Mouse (Mus musculus): ENCODE measurements at regions not wholly inside any gene's neighbourhood (a gene's known extent, or its start where the extent isn't known, plus 50 kb on each side); places are given as distances from the start of the nearest gene placed in this dataset.

GRCm38 (mm10) chr19:21118782-21119181 is 153.3 kb upstream of the Zfand5 start:
- 82% methylated on average over 4 of the region's 4 CpGs for WGBS
- no peak overlapping the region for H3K4me2 ChIP-seq (ENCODE audit: low read length)
- ATAC-seq (replicated peaks; ENCODE audit: low FRiP score, low TSS enrichment, low read depth), result no peak
- DNase-seq (ENCODE audit: low spot score), result no peak
- H3K4me1 ChIP-seq (replicated peaks; ENCODE audit: control insufficient read depth, insufficient read depth, low read length), result no peaks in the 10 kb centered on the region
- H3K9me3 ChIP-seq (ENCODE audit: control insufficient read depth, low read length), result no peaks in the 10 kb centered on the region
- no peaks in the 10 kb centered on the region for H3K36me3 ChIP-seq (ENCODE audit: control insufficient read depth, insufficient read depth, low read length)
- H3K4me3 ChIP-seq (ENCODE audit: low read depth, low read length), result no peak overlapping the region
- no peak overlapping the region for H3K9ac ChIP-seq (ENCODE audit: low read length)
- no peaks in the 10 kb centered on the region for H3K27me3 ChIP-seq (replicated peaks; ENCODE audit: control insufficient read depth, insufficient read depth, low read length)
- no peak overlapping the region for H3K27ac ChIP-seq (ENCODE audit: low read depth)

DNA sequence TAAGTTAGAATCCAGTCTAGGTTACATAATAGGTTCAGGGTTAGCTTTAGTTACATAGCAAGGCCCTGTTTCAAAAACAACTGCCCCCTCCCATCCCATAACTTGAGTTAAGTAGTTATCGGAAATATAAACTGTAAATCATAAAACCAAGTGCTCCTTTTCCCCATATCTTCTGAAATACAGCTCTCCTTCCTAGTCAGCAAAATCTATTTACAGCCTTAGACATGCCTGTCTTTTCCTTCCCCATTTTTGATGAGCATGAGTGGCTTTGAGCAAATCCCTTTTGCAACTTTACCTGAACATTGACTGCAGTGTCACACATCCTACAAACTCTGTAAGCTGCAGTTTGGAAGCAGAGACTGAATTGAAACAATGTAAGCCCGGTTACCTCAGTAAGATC is 156.4 kb upstream of the Zfand5 start:
- Histone ChIP-seq H3K4me3 (ENCODE audit: low read depth, low read length) (no peak overlapping the region), H3K4me1 (replicated peaks; ENCODE audit: control insufficient read depth, insufficient read depth, low read length) (no peaks in the 10 kb centered on the region), H3K27ac (ENCODE audit: low read depth) (no peak overlapping the region), H3K36me3 (ENCODE audit: control insufficient read depth, insufficient read depth, low read length) (no peaks in the 10 kb centered on the region), H3K9me3 (ENCODE audit: control insufficient read depth, low read length) (no peaks in the 10 kb centered on the region), H3K4me2 (ENCODE audit: low read length) (no peak overlapping the region), H3K27me3 (replicated peaks; ENCODE audit: control insufficient read depth, insufficient read depth, low read length) (no peaks in the 10 kb centered on the region), H3K9ac (ENCODE audit: low read length) (no peak overlapping the region)
- WGBS, result 85% methylated on average over 2 of the region's 2 CpGs
- no peak for ATAC-seq (replicated peaks; ENCODE audit: low FRiP score, low TSS enrichment, low read depth)
- no peak for DNase-seq (ENCODE audit: low spot score)

GRCm38 (mm10) chr19:21111836-21112235 is 157.8 kb upstream of the Tmc1 start:
- no peak for ATAC-seq (replicated peaks; ENCODE audit: low FRiP score, low TSS enrichment, low read depth)

GRCm38 (mm10) chr19:21108311-21108710 is 154.3 kb upstream of the Tmc1 start:
- 0 out of 2 replicates have a peak overlapping the region, but pooled peaks have one; percentile 2 for H3K27ac ChIP-seq (ENCODE audit: low read depth)
- H3K9ac ChIP-seq (ENCODE audit: low read length), result no peak overlapping the region
- peaks cover 17% of the 10 kb centered on the region for H3K4me1 ChIP-seq (replicated peaks; ENCODE audit: control insufficient read depth, insufficient read depth, low read length)
- ATAC-seq (replicated peaks; ENCODE audit: low FRiP score, low TSS enrichment, low read depth) (no peak), DNase-seq (ENCODE audit: low spot score) (no peak)
- H3K36me3 ChIP-seq (ENCODE audit: control insufficient read depth, insufficient read depth, low read length), result no peaks in the 10 kb centered on the region
- no peaks in the 10 kb centered on the region for H3K27me3 ChIP-seq (replicated peaks; ENCODE audit: control insufficient read depth, insufficient read depth, low read length)
- H3K9me3 ChIP-seq (ENCODE audit: control insufficient read depth, low read length), result no peaks in the 10 kb centered on the region
- 93% methylated on average over 2 of the region's 2 CpGs for WGBS
- no peak overlapping the region for H3K4me3 ChIP-seq (ENCODE audit: low read depth, low read length)
- no peak overlapping the region for H3K4me2 ChIP-seq (ENCODE audit: low read length)

More at GRCm38 (mm10) chr19:21111836-21112235, 157.8 kb upstream of the Tmc1 start:
- Histone ChIP-seq H3K27ac (ENCODE audit: low read depth) (no peak overlapping the region), H3K36me3 (ENCODE audit: control insufficient read depth, insufficient read depth, low read length) (no peaks in the 10 kb centered on the region), H3K27me3 (replicated peaks; ENCODE audit: control insufficient read depth, insufficient read depth, low read length) (no peaks in the 10 kb centered on the region), H3K9ac (ENCODE audit: low read length) (no peak overlapping the region), H3K4me2 (ENCODE audit: low read length) (no peak overlapping the region), H3K9me3 (ENCODE audit: control insufficient read depth, low read length) (no peaks in the 10 kb centered on the region), H3K4me3 (ENCODE audit: low read depth, low read length) (no peak overlapping the region), H3K4me1 (replicated peaks; ENCODE audit: control insufficient read depth, insufficient read depth, low read length) (peaks cover 11% of the 10 kb centered on the region)
- WGBS, result 93% methylated on average over 5 of the region's 5 CpGs
- DNase-seq (ENCODE audit: low spot score), result no peak

- 38% methylated on average over 3 of the region's 3 CpGs for WGBS
- Histone ChIP-seq H3K4me1 (replicated peaks; ENCODE audit: control insufficient read depth, insufficient read depth, low read length) (peaks cover 17% of the 10 kb centered on the region), H3K9ac (ENCODE audit: low read length) (no peak overlapping the region), H3K4me3 (ENCODE audit: low read depth, low read length) (no peak overlapping the region), H3K36me3 (ENCODE audit: control insufficient read depth, insufficient read depth, low read length) (no peaks in the 10 kb centered on the region), H3K4me2 (ENCODE audit: low read length) (no peak overlapping the region), H3K9me3 (ENCODE audit: control insufficient read depth, low read length) (no peaks in the 10 kb centered on the region), H3K27ac (ENCODE audit: low read depth) (peak overlapping the region; percentile 2; the same call in 1 of the 2 replicates), H3K27me3 (replicated peaks; ENCODE audit: control insufficient read depth, insufficient read depth, low read length) (no peaks in the 10 kb centered on the region)
- ATAC-seq (replicated peaks; ENCODE audit: low FRiP score, low TSS enrichment, low read depth) (peak; percentile 53; the same call in 1 of the 2 replicates), DNase-seq (ENCODE audit: low spot score) (no peak)
These were observed 153.7 kb upstream of the Tmc1 start for GRCm38 (mm10) chr19:21107741-21108140.

GRCm38 (mm10) chr19:21107275-21107674 is 153.3 kb upstream of the Tmc1 start:
- 29% methylated on average over 4 of the region's 4 CpGs for WGBS
- Histone ChIP-seq H3K36me3 (ENCODE audit: control insufficient read depth, insufficient read depth, low read length) (no peaks in the 10 kb centered on the region), H3K4me1 (replicated peaks; ENCODE audit: control insufficient read depth, insufficient read depth, low read length) (peaks cover 17% of the 10 kb centered on the region), H3K9ac (ENCODE audit: low read length) (no peak overlapping the region), H3K27ac (ENCODE audit: low read depth) (peak overlapping the region; percentile 2; the same call in 1 of the 2 replicates), H3K9me3 (ENCODE audit: control insufficient read depth, low read length) (no peaks in the 10 kb centered on the region), H3K27me3 (replicated peaks; ENCODE audit: control insufficient read depth, insufficient read depth, low read length) (no peaks in the 10 kb centered on the region), H3K4me3 (ENCODE audit: low read depth, low read length) (no peak overlapping the region), H3K4me2 (ENCODE audit: low read length) (no peak overlapping the region)
- ATAC-seq (replicated peaks; ENCODE audit: low FRiP score, low TSS enrichment, low read depth) (0 out of 2 replicates have a peak, but pooled peaks have one; percentile 24), DNase-seq (ENCODE audit: low spot score) (no peak)

DNA sequence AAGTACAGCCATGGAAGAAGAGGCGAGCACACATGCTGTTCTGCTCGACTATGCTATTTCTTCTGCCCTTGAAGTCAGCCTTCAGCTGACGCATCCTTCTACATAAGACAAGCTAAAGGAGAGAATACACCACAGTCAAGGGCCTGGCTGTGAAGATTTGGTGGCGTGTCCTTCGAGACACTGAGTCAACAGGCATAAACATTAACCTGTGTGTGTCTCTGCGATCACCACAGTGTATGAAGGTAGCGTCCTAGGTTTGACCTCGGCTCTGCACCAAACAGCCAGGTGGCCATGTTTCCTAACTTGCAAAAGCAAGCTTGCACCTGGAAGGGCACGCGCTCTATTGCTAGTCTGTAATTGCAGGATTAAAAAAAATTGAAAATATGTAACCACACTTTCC is 152.8 kb upstream of the Tmc1 start:
- ATAC-seq (replicated peaks; ENCODE audit: low FRiP score, low TSS enrichment, low read depth) (0 out of 2 replicates have a peak, but pooled peaks have one; percentile 42), DNase-seq (ENCODE audit: low spot score) (peak; percentile 53)
- no peaks in the 10 kb centered on the region for H3K9me3 ChIP-seq (ENCODE audit: control insufficient read depth, low read length)
- no peaks in the 10 kb centered on the region for H3K36me3 ChIP-seq (ENCODE audit: control insufficient read depth, insufficient read depth, low read length)
- no peak overlapping the region for H3K4me2 ChIP-seq (ENCODE audit: low read length)
- 66% methylated on average over 10 of the region's 10 CpGs for WGBS
- no peak overlapping the region for H3K9ac ChIP-seq (ENCODE audit: low read length)
- no peaks in the 10 kb centered on the region for H3K27me3 ChIP-seq (replicated peaks; ENCODE audit: control insufficient read depth, insufficient read depth, low read length)
- 0 out of 2 replicates have a peak overlapping the region, but pooled peaks have one; percentile 2 for H3K27ac ChIP-seq (ENCODE audit: low read depth)
- peaks cover 17% of the 10 kb centered on the region for H3K4me1 ChIP-seq (replicated peaks; ENCODE audit: control insufficient read depth, insufficient read depth, low read length)
- no peak overlapping the region for H3K4me3 ChIP-seq (ENCODE audit: low read depth, low read length)

DNA sequence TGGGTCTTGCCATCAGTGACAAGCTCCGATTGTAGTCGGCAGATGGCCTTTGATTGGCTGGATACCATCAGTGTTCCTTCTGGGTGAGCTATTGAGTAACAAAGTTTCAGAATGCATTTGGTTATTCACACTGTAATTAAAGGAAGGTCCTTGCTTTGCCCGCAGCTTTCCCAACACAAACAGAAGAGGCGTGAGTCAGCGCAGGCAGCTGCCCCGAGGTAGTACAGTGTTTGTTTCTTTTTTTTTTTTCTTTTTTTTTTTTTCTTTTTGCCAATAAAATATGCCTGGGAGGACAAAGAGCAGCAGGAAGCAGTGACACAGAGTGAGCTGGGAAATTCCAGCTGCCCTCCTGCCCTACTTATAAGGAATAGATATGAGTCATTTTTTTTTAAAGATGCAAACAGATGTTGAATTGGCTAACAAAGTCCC is 152.3 kb upstream of the Tmc1 start:
- ATAC-seq (replicated peaks; ENCODE audit: low FRiP score, low TSS enrichment, low read depth) (no peak), DNase-seq (ENCODE audit: low spot score) (peak; percentile 55)
- H3K4me3 ChIP-seq (ENCODE audit: low read depth, low read length), result no peak overlapping the region
- no peak overlapping the region for H3K9ac ChIP-seq (ENCODE audit: low read length)
- no peaks in the 10 kb centered on the region for H3K36me3 ChIP-seq (ENCODE audit: control insufficient read depth, insufficient read depth, low read length)
- H3K27ac ChIP-seq (ENCODE audit: low read depth), result peak overlapping the region; percentile 2; the same call in 1 of the 2 replicates
- H3K4me2 ChIP-seq (ENCODE audit: low read length), result no peak overlapping the region; the same call in 1 of the 2 replicates
- no peaks in the 10 kb centered on the region for H3K27me3 ChIP-seq (replicated peaks; ENCODE audit: control insufficient read depth, insufficient read depth, low read length)
- H3K4me1 ChIP-seq (replicated peaks; ENCODE audit: control insufficient read depth, insufficient read depth, low read length), result peaks cover 17% of the 10 kb centered on the region
- H3K9me3 ChIP-seq (ENCODE audit: control insufficient read depth, low read length), result no peaks in the 10 kb centered on the region
- 36% methylated on average over 6 of the region's 6 CpGs for WGBS

- DNase-seq (ENCODE audit: low spot score), result no peak
- H3K27ac ChIP-seq (ENCODE audit: low read depth), result no peak overlapping the region
- no peaks in the 10 kb centered on the region for H3K36me3 ChIP-seq (ENCODE audit: control insufficient read depth, insufficient read depth, low read length)
- ATAC-seq (replicated peaks; ENCODE audit: low FRiP score, low TSS enrichment, low read depth), result no peak
- 85% methylated on average over 6 of the region's 6 CpGs for WGBS
- no peak overlapping the region for H3K4me2 ChIP-seq (ENCODE audit: low read length)
- peaks cover 17% of the 10 kb centered on the region for H3K4me1 ChIP-seq (replicated peaks; ENCODE audit: control insufficient read depth, insufficient read depth, low read length)
- no peaks in the 10 kb centered on the region for H3K9me3 ChIP-seq (ENCODE audit: control insufficient read depth, low read length)
- H3K4me3 ChIP-seq (ENCODE audit: low read depth, low read length), result no peak overlapping the region
- H3K9ac ChIP-seq (ENCODE audit: low read length), result no peak overlapping the region
- H3K27me3 ChIP-seq (replicated peaks; ENCODE audit: control insufficient read depth, insufficient read depth, low read length), result no peaks in the 10 kb centered on the region
These were observed 151.0 kb upstream of the Tmc1 start for GRCm38 (mm10) chr19:21105004-21105403.

Measured in intestine, embryonic 14.5 days (tissue).